Mouse (Mus musculus): ENCODE measurements around the gene Ip6k2.

The Ip6k2 gene

GRCm38 (mm10) chr9:108782836-108783547 lies 604 bp upstream of the Ip6k2 start:
- DNase-seq (ENCODE audit: low spot score): no peak

GRCm38 (mm10) chr9:108785416-108785815 lies 1.8 kb downstream of the Ip6k2 start:
- no peak for DNase-seq (ENCODE audit: low spot score)

- peak; percentile 37 for DNase-seq (ENCODE audit: low spot score)
Observed at GRCm38 (mm10) chr9:108786494-108786893, 2.9 kb downstream of the Ip6k2 start.

GRCm38 (mm10) chr9:108787080-108787479 lies 3.5 kb downstream of the Ip6k2 start:
- no peak for DNase-seq (ENCODE audit: low spot score)

GRCm38 (mm10) chr9:108788713-108789112 lies 5.1 kb downstream of the Ip6k2 start:
- DNase-seq (ENCODE audit: low spot score): no peak

GRCm38 (mm10) chr9:108792307-108792706 lies 8.7 kb downstream of the Ip6k2 start:
- no peak for DNase-seq (ENCODE audit: low spot score)

GRCm38 (mm10) chr9:108792730-108793129 lies 9.1 kb downstream of the Ip6k2 start:
- no peak for DNase-seq (ENCODE audit: low spot score)

- DNase-seq (ENCODE audit: low spot score): no peak
Observed at GRCm38 (mm10) chr9:108795281-108795680, 11.7 kb downstream of the Ip6k2 start.

GRCm38 (mm10) chr9:108795762-108796161 lies 12.2 kb downstream of the Ip6k2 start:
- DNase-seq (ENCODE audit: low spot score): peak; percentile 71

GRCm38 (mm10) chr9:108796351-108796981 lies 12.9 kb downstream of the Ip6k2 start:
- DNase-seq (ENCODE audit: low spot score): peak; percentile 55

- DNase-seq (ENCODE audit: low spot score): no peak
Observed at GRCm38 (mm10) chr9:108797477-108797876, 13.9 kb downstream of the Ip6k2 start.

GRCm38 (mm10) chr9:108798508-108799075 lies 15.0 kb downstream of the Ip6k2 start:
- no peak for DNase-seq (ENCODE audit: low spot score)

- no peak for DNase-seq (ENCODE audit: low spot score)
Observed at GRCm38 (mm10) chr9:108799564-108799963, 16.0 kb downstream of the Ip6k2 start.

- no peak for DNase-seq (ENCODE audit: low spot score)
Observed at GRCm38 (mm10) chr9:108805768-108806167, 22.2 kb downstream of the Ip6k2 start.

GRCm38 (mm10) chr9:108806379-108806778 lies 22.8 kb downstream of the Ip6k2 start:
- no peak for DNase-seq (ENCODE audit: low spot score)

GRCm38 (mm10) chr9:108806831-108807230 lies 23.2 kb downstream of the Ip6k2 start:
- no peak for DNase-seq (ENCODE audit: low spot score)

GRCm38 (mm10) chr9:108807674-108808073 lies 24.1 kb downstream of the Ip6k2 start:
- DNase-seq (ENCODE audit: low spot score): no peak

- peak; percentile 89 for DNase-seq (ENCODE audit: low spot score)
Observed at GRCm38 (mm10) chr9:108808163-108808665, 24.6 kb downstream of the Ip6k2 start, which contains the start of gene Nckipsd. TSS of gene Nckipsd (plus strand) at chr9:108808368.

- DNase-seq (ENCODE audit: low spot score): peak; percentile 26
Observed at GRCm38 (mm10) chr9:108809188-108809587, 25.6 kb downstream of the Ip6k2 start.

- no peak for DNase-seq (ENCODE audit: low spot score)
Observed at GRCm38 (mm10) chr9:108809723-108810122, 26.1 kb downstream of the Ip6k2 start.

- no peak for DNase-seq (ENCODE audit: low spot score)
Observed at GRCm38 (mm10) chr9:108810516-108810915, 26.9 kb downstream of the Ip6k2 start.

GRCm38 (mm10) chr9:108815557-108815956 lies 32.0 kb downstream of the Ip6k2 start:
- DNase-seq (ENCODE audit: low spot score): no peak

- DNase-seq (ENCODE audit: low spot score): peak; percentile 63
Observed at GRCm38 (mm10) chr9:108819495-108819894, 35.9 kb downstream of the Ip6k2 start.

Data from adipocyte (in vitro differentiated cells).